Mouse (Mus musculus) stomach, postnatal 0 days (tissue): Measurements from ENCODE around the gene Slc1a4.

Experiments
- CTCF ChIP-seq: IDR thresholded peaks from 2 replicates; pipeline ENCODE4 v1.5.1; 2016; ENCODE audit warnings: antibody characterized with exemption, low read depth, mild to moderate bottlenecking, moderate library complexity
- EP300 ChIP-seq: optimal IDR thresholded peaks from 2 replicates; pipeline ENCODE3; 2016; ENCODE audit warnings: antibody characterized with exemption

- no peak for TF ChIP-seq CTCF
- TF ChIP-seq EP300 = no peak
These were observed 16.0 kb upstream of the Slc1a4 start for GRCm38 (mm10) chr11:20348466-20348865.
